Comparison of ENCODE assay signal across 31 mouse cellular contexts in the genomic region with DNA sequence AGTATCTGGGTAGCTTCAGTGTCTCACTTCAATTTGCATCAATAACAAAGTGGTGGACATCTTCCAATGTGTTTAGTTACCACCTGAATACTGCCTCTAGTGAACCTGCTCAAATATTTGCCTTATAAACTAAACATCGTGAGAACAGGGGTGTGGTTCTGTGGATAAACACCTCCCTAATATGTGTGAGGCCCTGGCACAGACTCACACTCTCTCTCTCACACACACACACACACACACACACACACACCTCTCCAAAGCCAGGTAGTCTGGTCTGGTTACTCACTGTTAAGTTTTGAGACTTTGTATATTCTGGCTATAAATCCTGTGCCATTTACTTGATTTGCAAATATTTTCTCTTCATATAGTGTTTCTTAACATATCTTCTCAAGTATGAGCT.
"Had no signal": no experiment of that assay in that cellular context is flagged by ENCODE, and none has a peak within 500 bp of the region (broad histone marks: within the 10 kb centered on the region; RNA-seq: fewer than 3 reads in every experiment).

No protein-coding gene starts in this region.

- ATAC-seq: liver, embryonic 12.5 days; liver, postnatal 0 days; lung, postnatal 0 days; midbrain, embryonic 13.5 days; midbrain, embryonic 15.5 days; midbrain, embryonic 16.5 days had no signal

- H3K4me1 ChIP-seq: liver, embryonic 12.5 days; liver, embryonic 15.5 days had no signal

- H3K36me3 ChIP-seq: limb, embryonic 10.5 days; limb, embryonic 12.5 days; limb, embryonic 13.5 days; limb, embryonic 15.5 days; liver, embryonic 12.5 days; liver, embryonic 13.5 days; liver, embryonic 15.5 days; lung, embryonic 15.5 days; midbrain, embryonic 10.5 days; midbrain, embryonic 12.5 days; midbrain, embryonic 13.5 days; midbrain, embryonic 15.5 days had no signal

- DNase-seq: left cerebral cortex, postnatal 4 days; liver; liver, embryonic 13.5 days; liver, postnatal 0 days; lung, adult 18-20 months; lung, adult 2 months; lung, embryonic 14.5 days; lung, postnatal 10 days; lung, postnatal 14 days; lung, postnatal 36 days; lung, postnatal 4 days; midbrain, embryonic 14.5 days had no signal

- H3K27ac ChIP-seq: limb, embryonic 10.5 days; limb, embryonic 12.5 days; limb, embryonic 13.5 days; limb, embryonic 15.5 days; liver, embryonic 12.5 days; liver, embryonic 13.5 days; liver, embryonic 14.5 days; liver, embryonic 15.5 days; lung, embryonic 15.5 days; macrophage; midbrain, embryonic 10.5 days; midbrain, embryonic 12.5 days; midbrain, embryonic 13.5 days; midbrain, embryonic 15.5 days had no signal

- H3K9ac ChIP-seq: limb, embryonic 12.5 days; limb, embryonic 13.5 days; limb, embryonic 15.5 days; liver, embryonic 12.5 days; liver, embryonic 13.5 days; liver, embryonic 14.5 days; liver, embryonic 15.5 days; liver, postnatal 0 days; lung, embryonic 14.5 days; lung, embryonic 15.5 days; midbrain, embryonic 12.5 days; midbrain, embryonic 13.5 days; midbrain, embryonic 15.5 days had no signal

- H3K9me3 ChIP-seq: limb, embryonic 10.5 days; limb, embryonic 12.5 days; limb, embryonic 13.5 days; limb, embryonic 15.5 days; liver, embryonic 12.5 days; liver, embryonic 13.5 days; liver, embryonic 15.5 days; lung, embryonic 15.5 days; megakaryocyte, embryonic 14.5 days; midbrain, embryonic 10.5 days; midbrain, embryonic 12.5 days; midbrain, embryonic 13.5 days; midbrain, embryonic 15.5 days had no signal

- H3K27me3 ChIP-seq: limb, embryonic 12.5 days; limb, embryonic 13.5 days; limb, embryonic 15.5 days; liver, embryonic 12.5 days; liver, embryonic 13.5 days; liver, embryonic 15.5 days; lung, embryonic 15.5 days; megakaryocyte, embryonic 14.5 days; midbrain, embryonic 12.5 days; midbrain, embryonic 13.5 days; midbrain, embryonic 15.5 days had no signal

- H3K4me2 ChIP-seq: limb, embryonic 12.5 days; limb, embryonic 13.5 days; limb, embryonic 15.5 days; liver, embryonic 11.5 days; liver, embryonic 12.5 days; liver, embryonic 13.5 days; liver, embryonic 15.5 days; lung, embryonic 14.5 days; lung, embryonic 15.5 days; midbrain, embryonic 11.5 days; midbrain, embryonic 12.5 days; midbrain, embryonic 13.5 days; midbrain, embryonic 15.5 days had no signal

- H3K4me3 ChIP-seq: limb, embryonic 10.5 days; limb, embryonic 12.5 days; limb, embryonic 13.5 days; limb, embryonic 15.5 days; liver, embryonic 12.5 days; liver, embryonic 13.5 days; liver, embryonic 15.5 days; lung, embryonic 15.5 days; megakaryocyte, embryonic 14.5 days; midbrain, embryonic 10.5 days; midbrain, embryonic 12.5 days; midbrain, embryonic 13.5 days; midbrain, embryonic 15.5 days; myocyte had no signal
